In the genomic region with DNA sequence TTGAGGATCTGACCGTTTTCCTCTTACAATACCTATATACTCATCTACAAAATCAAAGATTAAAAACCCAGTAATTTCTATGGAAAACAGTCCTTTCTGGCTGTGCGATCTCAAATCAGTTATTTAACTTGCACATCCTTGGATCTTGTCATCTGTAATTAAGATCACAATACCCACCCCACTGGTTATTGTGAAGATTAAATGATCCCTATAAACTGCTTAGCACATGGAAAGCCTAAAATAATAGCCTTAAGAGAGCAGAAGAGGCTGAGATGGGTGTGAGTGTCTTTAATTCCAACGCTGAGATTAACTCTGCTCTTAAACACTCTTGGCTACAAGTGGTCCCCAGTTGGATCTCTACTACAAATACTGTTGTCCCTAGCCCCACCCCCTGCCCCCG, we compare ENCODE assay signal across 27 mouse cellular contexts.
"Had no signal": no experiment of that assay in that cellular context is flagged by ENCODE, and none has a peak within 500 bp of the region (broad histone marks: within the 10 kb centered on the region; RNA-seq: fewer than 3 reads in every experiment).

No protein-coding gene starts in this region.

- H3K9me3 ChIP-seq: embryonic facial prominence, embryonic 10.5 days; embryonic facial prominence, embryonic 12.5 days; embryonic facial prominence, embryonic 13.5 days; embryonic facial prominence, embryonic 15.5 days; forebrain, embryonic 10.5 days; forebrain, embryonic 12.5 days; forebrain, embryonic 13.5 days; forebrain, embryonic 15.5 days had no signal

- ATAC-seq: forebrain, embryonic 13.5 days; forebrain, embryonic 14.5 days; forebrain, embryonic 15.5 days; forebrain, embryonic 16.5 days; forebrain, postnatal 0 days had no signal

- H3K4me2 ChIP-seq: embryonic facial prominence, embryonic 12.5 days; embryonic facial prominence, embryonic 13.5 days; embryonic facial prominence, embryonic 15.5 days; forebrain, embryonic 12.5 days; forebrain, embryonic 13.5 days; forebrain, embryonic 15.5 days had no signal

- H3K4me3 ChIP-seq: embryonic facial prominence, embryonic 10.5 days; embryonic facial prominence, embryonic 12.5 days; embryonic facial prominence, embryonic 13.5 days; embryonic facial prominence, embryonic 15.5 days; erythroblast, embryonic 14.5 days; forebrain, embryonic 10.5 days; forebrain, embryonic 12.5 days; forebrain, embryonic 13.5 days; forebrain, embryonic 15.5 days; gastrocnemius, adult 2 months had no signal

- H3K27me3 ChIP-seq: embryonic facial prominence, embryonic 12.5 days; embryonic facial prominence, embryonic 13.5 days; embryonic facial prominence, embryonic 15.5 days; forebrain, embryonic 13.5 days; forebrain, embryonic 15.5 days had no signal

- H3K4me1 ChIP-seq: embryonic facial prominence, embryonic 12.5 days; embryonic facial prominence, embryonic 15.5 days; forebrain, embryonic 15.5 days had no signal

- H3K9ac ChIP-seq: embryonic facial prominence, embryonic 12.5 days; embryonic facial prominence, embryonic 13.5 days; embryonic facial prominence, embryonic 15.5 days; forebrain, embryonic 12.5 days; forebrain, embryonic 13.5 days; forebrain, embryonic 15.5 days; forebrain, postnatal 0 days had no signal

- H3K36me3 ChIP-seq: embryonic facial prominence, embryonic 10.5 days; embryonic facial prominence, embryonic 12.5 days; embryonic facial prominence, embryonic 13.5 days; embryonic facial prominence, embryonic 15.5 days; forebrain, embryonic 10.5 days; forebrain, embryonic 12.5 days; forebrain, embryonic 15.5 days had no signal

- H3K27ac ChIP-seq: embryonic facial prominence, embryonic 10.5 days; embryonic facial prominence, embryonic 12.5 days; embryonic facial prominence, embryonic 13.5 days; embryonic facial prominence, embryonic 15.5 days; forebrain, embryonic 10.5 days; forebrain, embryonic 12.5 days; forebrain, embryonic 13.5 days; forebrain, embryonic 15.5 days; gastrocnemius, adult 2 months had no signal

- DNase-seq: cerebellum, adult 2 months; cerebellum, adult 8-10 months; cerebellum, adult 9-10 months; cerebellum, adult 9-11 months; cerebellum, postnatal 10 days; cerebellum, postnatal 14 days; cerebellum, postnatal 25 days; cerebellum, postnatal 36 days; embryo, embryonic 11 days; forebrain, postnatal 0 days; gastrocnemius, adult 2 months; gastrocnemius, postnatal 10 days; gastrocnemius, postnatal 14 days; gastrocnemius, postnatal 25 days; gastrocnemius, postnatal 36 days; heart, adult 18-20 months had no signal
